Mouse (Mus musculus): ENCODE measurements around the gene 4933434E20Rik. TPM values are rescaled to one million over a fixed set of nuclear protein-coding genes. Genes with fewer than 3 reads are reported as not detected.
A peak's percentile ranks its signal among the peaks of the same experiment; 100 is the strongest.

4933434E20Rik gene
- total and polyA plus RNA-seq, 3 experiments: 89.5 to 133 (median 102) TPM

DNA sequence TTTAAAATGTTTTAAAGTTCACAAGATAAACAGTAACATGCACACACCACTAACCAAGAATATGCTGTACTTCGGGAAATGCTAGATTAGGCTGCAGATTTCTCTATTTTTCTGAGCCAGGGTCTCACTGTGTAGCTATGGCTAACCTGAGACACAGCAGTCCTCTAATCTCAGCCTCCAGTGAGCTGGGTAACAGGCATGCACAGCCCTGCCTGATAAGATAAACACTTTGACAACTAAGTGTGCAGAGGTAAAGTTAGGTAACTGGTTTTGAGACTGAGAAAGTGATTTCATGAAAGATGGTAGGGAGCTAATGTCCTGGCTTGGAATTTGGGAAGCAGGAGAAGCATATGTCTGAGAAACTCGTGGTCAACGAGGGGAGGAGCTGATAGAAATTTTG, 43.0 kb downstream of the 4933434E20Rik start:
- in situ Hi-C loops (cut with MboI; ENCODE audit: low pct_ligation_motif_present, low pct_unique_long_range_greater_than_20kb, low sequenced_read_pairs) (no loop called here), dilution Hi-C loops (cut with MboI; ENCODE audit: extremely low pct_ligation_motif_present, extremely low pct_unique_long_range_greater_than_20kb, low sequenced_read_pairs) (no loop called here)
- Histone ChIP-seq H3K36me3 (replicated peaks in 1 of 2; ENCODE audit: control insufficient read depth in 1 of 2, insufficient read depth in 1 of 2, low read length in 1 of 2) (peaks cover 78 to 93% of the 10 kb centered on the region in 2 experiments), H3K79me2 (replicated peaks; ENCODE audit: control insufficient read depth, extremely low read depth, insufficient read depth, poor library complexity, severe bottlenecking) (peaks cover 2% of the 10 kb centered on the region), H3K4me1 (ENCODE audit: control insufficient read depth in 1 of 2, insufficient read depth in 2 of 2) (peaks cover 0 to 25% of the 10 kb centered on the region in 2 experiments; a peak in 2 of 4 replicates), H3K4me3 (replicated peaks in 1 of 3; ENCODE audit: low read depth in 2 of 3, low read length in 2 of 3, poor library complexity in 1 of 3) (no peak overlapping the region), H3K4me2 (ENCODE audit: insufficient read depth, low read depth, poor library complexity, severe bottlenecking) (no peak overlapping the region), H3K27me3 (replicated peaks) (no peaks in the 10 kb centered on the region), H3K9ac (ENCODE audit: insufficient read depth, low read depth) (no peak overlapping the region), H3K9me3 (replicated peaks; ENCODE audit: low read length) (no peaks in the 10 kb centered on the region), H3K27ac (ENCODE audit: insufficient read depth, low read depth) (no peak overlapping the region)
- DNase-seq (ENCODE audit: extremely low read depth): no peak
- 0 out of 2 replicates have a peak, but pooled peaks have one; percentile 26 for TF ChIP-seq MXI1 (IDR thresholded peaks at IDR 0.05; ENCODE audit: low read depth, low read length)
- no peak for TF ChIP-seq USF1 (IDR thresholded peaks at IDR 0.05; ENCODE audit: low read depth, low read length)

DNA sequence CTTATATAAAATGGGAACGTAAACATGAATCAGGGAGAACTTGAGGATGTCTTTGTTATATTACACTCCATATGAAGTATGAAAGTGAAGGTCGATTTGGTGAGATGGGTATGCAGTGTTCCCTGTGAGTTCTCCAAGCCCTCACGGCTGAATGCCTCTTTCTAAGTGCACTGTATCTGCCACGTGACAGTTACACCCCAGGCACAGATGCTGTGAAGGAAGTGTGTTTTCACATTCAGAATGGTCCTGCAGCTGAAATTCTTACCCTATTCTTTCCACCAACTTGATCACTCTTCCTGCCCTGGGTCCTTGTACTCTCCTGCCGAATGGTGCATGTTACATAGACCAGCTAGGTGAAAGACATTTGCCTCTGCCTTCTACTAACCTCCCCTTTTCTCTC, 46.5 kb downstream of the 4933434E20Rik start:
- TF ChIP-seq ZNF384 (IDR thresholded peaks at IDR 0.05; ENCODE audit: low read depth, low read length) (no peak), USF1 (IDR thresholded peaks at IDR 0.05; ENCODE audit: low read depth, low read length) (no peak), MAFK (IDR thresholded peaks at IDR 0.05; ENCODE audit: insufficient replicate concordance, low read length) (no peak), RCOR1 (conservative IDR thresholded peaks at IDR 0.05; ENCODE audit: low read depth, low read length) (no peak), ZKSCAN1 (IDR thresholded peaks at IDR 0.05; ENCODE audit: borderline replicate concordance, low read depth, low read length) (no peak), BHLHE40 (IDR thresholded peaks at IDR 0.05; ENCODE audit: low read depth, low read length) (no peak)
- H3K27me3 ChIP-seq (replicated peaks): no peaks in the 10 kb centered on the region
- in situ Hi-C loops (cut with MboI; ENCODE audit: low pct_ligation_motif_present, low pct_unique_long_range_greater_than_20kb, low sequenced_read_pairs) (no loop called here), dilution Hi-C loops (cut with MboI; ENCODE audit: extremely low pct_ligation_motif_present, extremely low pct_unique_long_range_greater_than_20kb, low sequenced_read_pairs) (no loop called here)
- H3K36me3 ChIP-seq (replicated peaks in 1 of 2; ENCODE audit: control insufficient read depth in 1 of 2, insufficient read depth in 1 of 2, low read length in 1 of 2): peaks cover 57 to 81% of the 10 kb centered on the region in 2 experiments
- H3K4me2 ChIP-seq (ENCODE audit: insufficient read depth, low read depth, poor library complexity, severe bottlenecking): no peak overlapping the region
- H3K27ac ChIP-seq (ENCODE audit: insufficient read depth, low read depth): no peak overlapping the region
- DNase-seq (ENCODE audit: extremely low read depth): no peak
- H3K4me1 ChIP-seq (ENCODE audit: control insufficient read depth in 1 of 2, insufficient read depth in 2 of 2): peaks cover 3 to 44% of the 10 kb centered on the region in 2 experiments; a peak in 3 of 4 replicates
- no peak overlapping the region for H3K4me3 ChIP-seq (replicated peaks in 1 of 3; ENCODE audit: low read depth in 2 of 3, low read length in 2 of 3, poor library complexity in 1 of 3)
- H3K9ac ChIP-seq (ENCODE audit: insufficient read depth, low read depth): no peak overlapping the region
- H3K79me2 ChIP-seq (replicated peaks; ENCODE audit: control insufficient read depth, extremely low read depth, insufficient read depth, poor library complexity, severe bottlenecking): peaks cover 2% of the 10 kb centered on the region; the same call in 1 of the 2 replicates
- H3K9me3 ChIP-seq (replicated peaks; ENCODE audit: low read length): no peaks in the 10 kb centered on the region

DNA sequence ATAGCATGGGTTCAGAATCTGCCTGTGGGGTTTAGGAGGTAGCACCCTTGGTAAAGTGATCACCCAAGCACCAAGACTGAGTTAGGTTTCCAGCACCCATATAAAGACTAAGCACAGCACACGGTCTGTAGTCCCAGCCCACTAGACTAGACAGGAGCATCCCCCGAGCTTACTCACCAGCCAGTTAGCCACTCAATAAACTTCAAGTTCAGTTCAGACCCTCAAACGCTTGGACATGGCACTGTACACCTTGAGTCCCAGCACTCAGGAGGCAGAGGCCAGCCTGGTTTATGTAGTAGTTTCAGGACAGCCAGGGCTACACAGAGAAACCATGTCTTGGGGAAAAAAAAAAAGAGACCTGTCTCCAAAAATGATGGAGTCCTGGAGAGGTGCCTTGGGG, 49.6 kb downstream of the 4933434E20Rik start:
- H3K9me3 ChIP-seq (replicated peaks; ENCODE audit: low read length): no peaks in the 10 kb centered on the region
- no peaks in the 10 kb centered on the region for H3K27me3 ChIP-seq (replicated peaks)
- H3K9ac ChIP-seq (ENCODE audit: insufficient read depth, low read depth): no peak overlapping the region
- no peak for DNase-seq (ENCODE audit: extremely low read depth)
- in situ Hi-C loops (cut with MboI; ENCODE audit: low pct_ligation_motif_present, low pct_unique_long_range_greater_than_20kb, low sequenced_read_pairs): no loop called here
- H3K79me2 ChIP-seq (replicated peaks; ENCODE audit: control insufficient read depth, extremely low read depth, insufficient read depth, poor library complexity, severe bottlenecking): 0 out of 2 replicates have a peak, but pooled peaks cover 2% of the 10 kb centered on the region
- H3K27ac ChIP-seq (ENCODE audit: insufficient read depth, low read depth): no peak overlapping the region
- H3K4me1 ChIP-seq (ENCODE audit: control insufficient read depth in 1 of 2, insufficient read depth in 2 of 2): peaks cover 3 to 23% of the 10 kb centered on the region in 2 experiments; a peak in 3 of 4 replicates
- H3K4me2 ChIP-seq (ENCODE audit: insufficient read depth, low read depth, poor library complexity, severe bottlenecking): no peak overlapping the region
- H3K36me3 ChIP-seq (replicated peaks in 1 of 2; ENCODE audit: control insufficient read depth in 1 of 2, insufficient read depth in 1 of 2, low read length in 1 of 2): peaks cover 36 to 59% of the 10 kb centered on the region in 2 experiments
- dilution Hi-C loops (cut with MboI; ENCODE audit: extremely low pct_ligation_motif_present, extremely low pct_unique_long_range_greater_than_20kb, low sequenced_read_pairs): no loop called here
- TF ChIP-seq CHD1 (IDR thresholded peaks at IDR 0.05; ENCODE audit: low read depth, low read length) (no peak), BHLHE40 (IDR thresholded peaks at IDR 0.05; ENCODE audit: low read depth, low read length) (no peak), HCFC1 (IDR thresholded peaks at IDR 0.05; ENCODE audit: low read depth, low read length) (no peak), UBTF (IDR thresholded peaks at IDR 0.05; ENCODE audit: low read depth, low read length) (no peak), IRF4 (IDR thresholded peaks at IDR 0.05; ENCODE audit: low read depth, low read length) (no peak), USF1 (IDR thresholded peaks at IDR 0.05; ENCODE audit: low read depth, low read length) (no peak), ZMIZ1 (IDR thresholded peaks at IDR 0.05; ENCODE audit: low read depth, low read length) (no peak), MYC (IDR thresholded peaks at IDR 0.05; ENCODE audit: low read depth, low read length) (no peak), SMC3 (IDR thresholded peaks at IDR 0.05; ENCODE audit: low read depth, low read length) (no peak), CHD2 (IDR thresholded peaks at IDR 0.05; ENCODE audit: low read length) (no peak), SIN3A (IDR thresholded peaks at IDR 0.05; ENCODE audit: low read length) (no peak), CTCF (conservative IDR thresholded peaks at IDR 0.05 in 1 of 2, IDR thresholded peaks at IDR 0.05 in 1 of 2; ENCODE audit: low read depth in 2 of 2, low read length in 2 of 2) (no peak), USF2 (conservative IDR thresholded peaks at IDR 0.05; ENCODE audit: low read depth, low read length) (no peak)
- no peak overlapping the region for H3K4me3 ChIP-seq (replicated peaks in 1 of 3; ENCODE audit: low read depth in 2 of 3, low read length in 2 of 3, poor library complexity in 1 of 3)
